Mouse (Mus musculus): Measurements from ENCODE around the gene Carf. TPM values are rescaled to one million over a fixed set of nuclear protein-coding genes. Genes with fewer than 3 reads are reported as not detected.
"Not testable (repeated sequence)": the region's sequence is repeated elsewhere in the genome, so short reads cannot be mapped to it uniquely, and the experiment has no call there.

Carf gene
- polyA plus RNA-seq, 1 experiment from 2014 or later = 1.7 TPM

GRCm38 (mm10) chr1:60173119-60173518 lies 75.1 kb downstream of the Carf start:
- DNase-seq (no peak), ATAC-seq (no peak)
- Histone ChIP-seq H3K27me3 (ENCODE audit: insufficient read depth, low read length) (no peaks in the 10 kb centered on the region), H3K36me3 (replicated peaks; ENCODE audit: insufficient read depth, low read length) (no peaks in the 10 kb centered on the region; the same call in 1 of the 2 replicates), H3K4me1 (ENCODE audit: insufficient read depth) (no peaks in the 10 kb centered on the region), H3K27ac (ENCODE audit: low read depth) (no peak overlapping the region), H3K9me3 (ENCODE audit: low read length) (no peaks in the 10 kb centered on the region), H3K9ac (replicated peaks) (no peak overlapping the region), H3K4me2 (ENCODE audit: low read depth, low read length) (no peak overlapping the region), H3K4me3 (ENCODE audit: low read depth, low read length) (no peak overlapping the region)
- TF ChIP-seq CTCF (IDR thresholded peaks at IDR 0.05; ENCODE audit: low read depth) (no peak), EP300 (IDR thresholded peaks at IDR 0.05; ENCODE audit: low read depth) (no peak)
- 72% methylated on average over 3 of the region's 3 CpGs for WGBS (ENCODE audit: insufficient replicate concordance)

- H3K4me1 ChIP-seq (ENCODE audit: insufficient read depth); H3K36me3 ChIP-seq (replicated peaks; ENCODE audit: insufficient read depth, low read length); H3K4me3 ChIP-seq (ENCODE audit: low read depth, low read length); H3K27me3 ChIP-seq (ENCODE audit: insufficient read depth, low read length); H3K4me2 ChIP-seq (ENCODE audit: low read depth, low read length); H3K9ac ChIP-seq (replicated peaks); DNase-seq; H3K9me3 ChIP-seq (ENCODE audit: low read length); ATAC-seq; H3K27ac ChIP-seq (ENCODE audit: low read depth): not testable (repeated sequence)
- WGBS (ENCODE audit: insufficient replicate concordance) = 81% methylated on average over 1 of the region's 1 CpGs
These were observed 79.8 kb downstream of the Carf start for GRCm38 (mm10) chr1:60177814-60178213.

DNA sequence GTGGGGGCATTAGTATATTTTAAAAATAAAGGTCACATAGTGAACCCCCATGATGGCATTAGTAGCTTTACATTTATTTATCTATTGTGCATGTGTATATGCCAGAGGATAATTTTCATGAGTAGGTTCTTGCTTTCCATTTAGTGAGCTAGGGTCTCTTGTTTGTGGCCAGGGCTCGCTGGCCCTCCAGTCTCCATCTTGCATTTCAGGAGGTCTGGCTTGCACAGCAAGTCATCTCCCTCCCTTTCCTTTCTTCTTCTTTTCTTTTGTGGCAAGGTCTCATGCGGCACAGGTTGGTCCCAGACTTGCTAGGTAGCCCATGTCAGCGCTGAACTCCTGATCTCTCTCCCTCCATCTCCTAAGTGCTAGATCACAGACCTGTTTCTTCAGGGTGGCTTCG lies 81.3 kb downstream of the Carf start:
- Histone ChIP-seq H3K4me1 (ENCODE audit: insufficient read depth) (peaks cover 6% of the 10 kb centered on the region; the same call in 1 of the 2 replicates), H3K4me3 (ENCODE audit: low read depth, low read length) (peak overlapping the region; percentile 86), H3K9ac (replicated peaks) (no peak overlapping the region), H3K36me3 (replicated peaks; ENCODE audit: insufficient read depth, low read length) (no peaks in the 10 kb centered on the region; the same call in 1 of the 2 replicates), H3K27ac (ENCODE audit: low read depth) (no peak overlapping the region), H3K4me2 (ENCODE audit: low read depth, low read length) (peak overlapping the region; percentile 80), H3K9me3 (ENCODE audit: low read length) (no peaks in the 10 kb centered on the region), H3K27me3 (ENCODE audit: insufficient read depth, low read length) (no peaks in the 10 kb centered on the region)
- ATAC-seq (no peak), DNase-seq (no peak)
- 22% methylated on average over 4 of the region's 4 CpGs for WGBS (ENCODE audit: insufficient replicate concordance)
- TF ChIP-seq EP300 (IDR thresholded peaks at IDR 0.05; ENCODE audit: low read depth) (no peak), CTCF (IDR thresholded peaks at IDR 0.05; ENCODE audit: low read depth) (no peak)

DNA sequence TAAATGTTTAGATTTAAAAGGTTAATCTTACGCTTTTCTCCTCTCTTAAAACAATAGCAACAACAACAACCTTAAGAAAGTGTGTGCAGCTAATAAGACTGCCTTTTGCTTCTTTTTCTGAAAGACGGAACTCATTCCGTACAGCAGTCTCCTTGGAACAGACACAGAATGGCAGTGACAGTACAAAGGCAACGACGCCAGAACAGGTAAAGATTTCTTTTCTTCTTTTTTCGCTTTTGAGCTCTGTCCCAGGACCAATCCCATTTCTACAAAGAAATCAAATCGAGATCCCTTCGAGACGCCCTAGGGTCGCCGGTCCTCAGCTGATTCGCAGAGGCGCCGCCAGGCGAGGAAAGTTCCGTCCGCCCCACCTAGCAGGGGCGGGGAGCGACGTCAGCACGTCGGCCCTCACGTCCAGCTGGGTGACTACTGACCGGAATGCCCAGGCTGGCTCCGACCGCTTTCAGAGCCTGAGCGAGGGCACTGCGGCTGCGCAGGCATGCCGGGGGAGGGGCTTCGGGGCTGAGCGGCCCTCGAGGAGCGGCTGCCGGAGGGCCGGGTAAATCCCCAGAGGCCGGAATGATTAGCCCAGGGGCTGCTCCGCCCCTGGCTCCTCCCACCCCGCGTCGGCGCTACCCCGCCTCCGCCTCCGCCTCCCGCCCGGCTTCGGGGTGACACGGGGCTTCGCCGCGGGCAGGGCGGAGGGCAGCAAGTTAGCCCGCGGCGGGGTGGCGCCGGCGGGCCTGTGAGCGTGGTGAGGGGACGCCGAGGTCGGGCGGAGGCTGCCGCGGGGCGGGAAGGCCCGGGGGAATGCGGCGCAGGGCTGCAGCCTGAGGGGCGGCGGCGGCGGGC lies 82.1 kb downstream of the Carf start, which contains the start of gene Nbeal1:
Nbeal1 (plus strand) TSS at position 668 of the 852 bp plus-strand sequence.
- H3K9ac ChIP-seq (replicated peaks) = peak within 1 kb of the TSS; percentile 93
- TF ChIP-seq EP300 (IDR thresholded peaks at IDR 0.05; ENCODE audit: low read depth) = no peak
- TF ChIP-seq CTCF (IDR thresholded peaks at IDR 0.05; ENCODE audit: low read depth) = peak; percentile 36
- H3K9me3 ChIP-seq (ENCODE audit: low read length) = no peaks in the 10 kb centered on the region
- peak within 1 kb of the TSS; percentile 80 for H3K4me2 ChIP-seq (ENCODE audit: low read depth, low read length)
- H3K36me3 ChIP-seq (replicated peaks; ENCODE audit: insufficient read depth, low read length) = no peaks in the 10 kb centered on the region; the same call in 1 of the 2 replicates
- ATAC-seq (peak; percentile 98), DNase-seq (peak; percentile 99)
- peak within 1 kb of the TSS; percentile 86 for H3K4me3 ChIP-seq (ENCODE audit: low read depth, low read length)
- WGBS (ENCODE audit: insufficient replicate concordance) = under 1% methylated on average over 68 of the region's 74 CpGs
- peaks cover 6% of the 10 kb centered on the region; the same call in 1 of the 2 replicates for H3K4me1 ChIP-seq (ENCODE audit: insufficient read depth)
- no peaks in the 10 kb centered on the region for H3K27me3 ChIP-seq (ENCODE audit: insufficient read depth, low read length)
- peak within 1 kb of the TSS; percentile 97 for H3K27ac ChIP-seq (ENCODE audit: low read depth)

DNA sequence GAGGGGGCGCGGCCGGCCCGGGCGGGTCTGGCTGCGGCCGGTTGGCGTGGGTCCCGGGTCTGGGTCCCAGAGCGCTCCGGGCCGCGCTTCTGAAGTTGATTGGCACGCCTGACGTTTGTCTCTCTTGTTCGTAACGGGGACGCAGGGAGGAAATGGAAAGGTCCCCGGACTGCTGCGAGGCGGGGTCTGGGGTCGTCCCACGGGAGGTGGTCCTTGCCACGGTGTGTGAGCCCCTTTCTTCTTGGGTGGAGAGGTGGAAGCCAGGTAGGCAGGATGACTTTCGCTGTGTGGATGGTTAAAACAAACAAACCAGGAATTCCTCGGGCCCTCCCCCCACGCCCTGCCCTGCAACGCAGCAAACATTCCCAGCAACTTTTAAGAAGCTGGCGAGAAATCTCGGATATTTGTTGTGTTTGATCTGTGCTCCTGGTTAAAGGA lies 82.8 kb downstream of the Carf start:
- no peaks in the 10 kb centered on the region for H3K9me3 ChIP-seq (ENCODE audit: low read length)
- ATAC-seq (peak; percentile 70), DNase-seq (no peak)
- H3K4me2 ChIP-seq (ENCODE audit: low read depth, low read length) = peak overlapping the region; percentile 80
- H3K9ac ChIP-seq (replicated peaks) = peak overlapping the region; percentile 93
- no peaks in the 10 kb centered on the region; the same call in 1 of the 2 replicates for H3K36me3 ChIP-seq (replicated peaks; ENCODE audit: insufficient read depth, low read length)
- H3K4me3 ChIP-seq (ENCODE audit: low read depth, low read length) = peak overlapping the region; percentile 86
- H3K27me3 ChIP-seq (ENCODE audit: insufficient read depth, low read length) = no peaks in the 10 kb centered on the region
- WGBS (ENCODE audit: insufficient replicate concordance) = 3% methylated on average over 28 of the region's 30 CpGs
- peak overlapping the region; percentile 97 for H3K27ac ChIP-seq (ENCODE audit: low read depth)
- peaks cover 6% of the 10 kb centered on the region; the same call in 1 of the 2 replicates for H3K4me1 ChIP-seq (ENCODE audit: insufficient read depth)
- TF ChIP-seq EP300 (IDR thresholded peaks at IDR 0.05; ENCODE audit: low read depth) = no peak

DNA sequence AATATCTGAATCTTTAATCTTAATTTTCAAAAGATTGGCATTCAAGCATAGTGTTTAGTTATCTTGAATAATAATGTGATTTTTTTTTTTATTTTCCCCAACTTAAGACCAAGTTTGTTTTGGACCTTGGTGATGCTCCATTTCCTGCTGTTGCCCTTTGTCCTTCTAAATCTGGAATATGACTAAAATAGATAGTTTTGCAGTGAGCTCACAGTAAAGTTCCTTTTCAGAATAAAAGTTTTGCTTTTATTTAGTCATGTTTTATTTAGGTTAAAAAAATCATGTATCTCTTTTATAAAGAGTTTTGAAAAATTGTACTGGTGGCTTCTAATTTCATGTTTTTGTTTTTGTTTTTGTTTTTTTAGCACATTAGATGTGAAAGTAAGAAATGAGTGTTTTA lies 90.4 kb downstream of the Carf start:
- ATAC-seq = no peak
- H3K4me1 ChIP-seq (ENCODE audit: insufficient read depth) = no peaks in the 10 kb centered on the region
- H3K9ac ChIP-seq (replicated peaks) = no peak overlapping the region
- no peaks in the 10 kb centered on the region for H3K27me3 ChIP-seq (ENCODE audit: insufficient read depth, low read length)
- no peak overlapping the region for H3K4me2 ChIP-seq (ENCODE audit: low read depth, low read length)
- TF ChIP-seq EP300 (IDR thresholded peaks at IDR 0.05; ENCODE audit: low read depth) = no peak
- no peak for TF ChIP-seq CTCF (IDR thresholded peaks at IDR 0.05; ENCODE audit: low read depth)
- H3K9me3 ChIP-seq (ENCODE audit: low read length) = no peaks in the 10 kb centered on the region
- H3K36me3 ChIP-seq (replicated peaks; ENCODE audit: insufficient read depth, low read length) = no peaks in the 10 kb centered on the region
- DNase-seq = no peak
- H3K4me3 ChIP-seq (ENCODE audit: low read depth, low read length) = no peak overlapping the region
- H3K27ac ChIP-seq (ENCODE audit: low read depth) = no peak overlapping the region

Data from liver, postnatal 0 days (tissue).